Mouse (Mus musculus): Measurements from ENCODE around the gene Vmn1r7.
"Not testable (repeated sequence)": the region's sequence is repeated elsewhere in the genome, so short reads cannot be mapped to it uniquely, and the experiment has no call there.

The Vmn1r7 gene

GRCm38 (mm10) chr6:57025224-57025623 is at the start of gene Vmn1r7:
Gene Vmn1r7 (minus strand): TSS chr6:57025324.
- in situ Hi-C loops (cut with MboI; ENCODE audit: unreplicated experiment in 2 of 2) = not testable (repeated sequence)

GRCm38 (mm10) chr6:57066487-57066886 is 41.4 kb upstream of the Vmn1r7 start, which contains the start of gene Vmn1r9:
Gene Vmn1r9 (plus strand): TSS chr6:57066787.
- in situ Hi-C loops (cut with MboI; ENCODE audit: unreplicated experiment in 2 of 2) = no loop called here

GRCm38 (mm10) chr6:57063730-57064129 is 38.6 kb upstream of the Vmn1r7 start:
- in situ Hi-C loops (cut with MboI; ENCODE audit: unreplicated experiment in 2 of 2) = no loop called here

GRCm38 (mm10) chr6:57034674-57035073 is 9.6 kb upstream of the Vmn1r7 start:
- in situ Hi-C loops (cut with MboI; ENCODE audit: unreplicated experiment in 2 of 2) = no loop called here

GRCm38 (mm10) chr6:57031984-57032383 is 6.9 kb upstream of the Vmn1r7 start, which contains the start of gene Vmn1r8:
Gene Vmn1r8 (plus strand): TSS chr6:57032284.
- in situ Hi-C loops (cut with MboI; ENCODE audit: unreplicated experiment in 2 of 2) = no loop called here

- in situ Hi-C loops (cut with MboI; ENCODE audit: unreplicated experiment in 2 of 2) = no loop called here
These were observed 28.2 kb downstream of the Vmn1r7 start, which contains the start of gene Vmn1r6 for GRCm38 (mm10) chr6:56996943-56997342. Gene Vmn1r6 (plus strand): TSS chr6:56997243.
